7 mouse cellular contexts compared by ENCODE assay signal in genomic region chr5:100039602-100040142, GRCm38 (mm10). TPM values are rescaled to one million over a fixed set of nuclear protein-coding genes. Genes with fewer than 3 reads are reported as not detected.
A peak's percentile ranks its signal among the peaks of the same experiment; 100 is the strongest.
DNase-seq lines count a peak whose midpoint lies in the region; ATAC-seq lines count a peak whose summit lies in the region.

Gene Hnrnpdl (minus strand): TSS chr5:100039664.
Gene Enoph1 (plus strand): TSS chr5:100039985.

- peak; percentile 89 for DNase-seq in adrenal gland, adult 8-10 months
- peak; percentile 98 for DNase-seq in embryo, embryonic 9.5 days (ENCODE audit: extremely low spot score)
- no peak for DNase-seq in gonadal fat pad, adult 2 months (ENCODE audit: low read depth)
- peak; percentile 93 for DNase-seq in kidney, adult 11 months
- peak; percentile 98 for DNase-seq in limb, embryonic 10.5 days (ENCODE audit: low spot score)
- peak; percentile 93 for DNase-seq in spleen, adult 12 weeks (ENCODE audit: low spot score)

- peak; percentile 90 for ATAC-seq in midbrain, embryonic 13.5 days

- WGBS in limb, embryonic 10.5 days, result under 1% methylated on average over 57 of the region's 57 CpGs
- under 1% methylated on average over 46 of the region's 57 CpGs for WGBS in midbrain, embryonic 13.5 days

- peaks cover 50% of the 10 kb centered on the region for H3K36me3 ChIP-seq in limb, embryonic 10.5 days
- H3K36me3 ChIP-seq in midbrain, embryonic 13.5 days, result peaks cover 17% of the 10 kb centered on the region

- H3K4me1 ChIP-seq in limb, embryonic 10.5 days, result peaks cover 28% of the 10 kb centered on the region
- H3K4me1 ChIP-seq in midbrain, embryonic 13.5 days (replicated peaks), result peaks cover 58% of the 10 kb centered on the region

- H3K27ac ChIP-seq in limb, embryonic 10.5 days, result peak within 1 kb of the TSS; percentile 100
- peak within 1 kb of the TSS; percentile 99 for H3K27ac ChIP-seq in midbrain, embryonic 13.5 days

- no peaks in the 10 kb centered on the region for H3K27me3 ChIP-seq in limb, embryonic 10.5 days (ENCODE audit: low read depth, poor library complexity, severe bottlenecking)
- H3K27me3 ChIP-seq in midbrain, embryonic 13.5 days, result no peaks in the 10 kb centered on the region

- peak within 1 kb of the TSS; percentile 98 for H3K4me3 ChIP-seq in limb, embryonic 10.5 days
- peak within 1 kb of the TSS; percentile 95 for H3K4me3 ChIP-seq in midbrain, embryonic 13.5 days (replicated peaks)

- peak within 1 kb of the TSS; percentile 95 for H3K4me2 ChIP-seq in midbrain, embryonic 13.5 days (replicated peaks)

- H3K9me3 ChIP-seq in limb, embryonic 10.5 days (replicated peaks), result no peaks in the 10 kb centered on the region
- H3K9me3 ChIP-seq in midbrain, embryonic 13.5 days, result no peaks in the 10 kb centered on the region

- peak within 1 kb of the TSS; percentile 100 for H3K9ac ChIP-seq in midbrain, embryonic 13.5 days (replicated peaks)

RNA-seq across cellular contexts. Expression of gene Hnrnpdl, which starts in this region (rescaled TPM):
- 100 to 1,000 TPM in 3 of 4 experiments, 10 to 100 TPM in 1; 73.6 to 207 (median 150) TPM for total RNA-seq in adrenal gland, adult 8-10 months (2022)
- 60.0 and 67.0 TPM in 2 replicates for polyA plus RNA-seq in gonadal fat pad, adult 2 months (2012; rRNA removed)
- polyA plus RNA-seq in limb, embryonic 10.5 days (2016; fragmentation: Nextera tagmentation; extraction: Ambion mirVana), result 210 and 253 TPM in 2 replicates
- polyA plus RNA-seq in midbrain, embryonic 13.5 days (2015; fragmentation: Nextera tagmentation; extraction: Ambion mirVana), result 270 and 276 TPM in 2 replicates

RNA-seq across cellular contexts. Expression of gene Enoph1, which starts in this region (rescaled TPM):
- 10 to 100 TPM; 38.5 to 54.6 (median 41.4) TPM for total RNA-seq in adrenal gland, adult 8-10 months (2022)
- polyA plus RNA-seq in gonadal fat pad, adult 2 months (2012; rRNA removed), result 35.1 and 43.3 TPM in 2 replicates
- polyA plus RNA-seq in limb, embryonic 10.5 days (2016; fragmentation: Nextera tagmentation; extraction: Ambion mirVana), result 62.9 and 75.2 TPM in 2 replicates
- 39.4 and 40.5 TPM in 2 replicates for polyA plus RNA-seq in midbrain, embryonic 13.5 days (2015; fragmentation: Nextera tagmentation; extraction: Ambion mirVana)
